Mouse (Mus musculus): ENCODE measurements at regions not wholly inside any gene's neighbourhood (a gene's known extent, or its start where the extent isn't known, plus 50 kb on each side); places are given as distances from the start of the nearest gene placed in this dataset.

DNA sequence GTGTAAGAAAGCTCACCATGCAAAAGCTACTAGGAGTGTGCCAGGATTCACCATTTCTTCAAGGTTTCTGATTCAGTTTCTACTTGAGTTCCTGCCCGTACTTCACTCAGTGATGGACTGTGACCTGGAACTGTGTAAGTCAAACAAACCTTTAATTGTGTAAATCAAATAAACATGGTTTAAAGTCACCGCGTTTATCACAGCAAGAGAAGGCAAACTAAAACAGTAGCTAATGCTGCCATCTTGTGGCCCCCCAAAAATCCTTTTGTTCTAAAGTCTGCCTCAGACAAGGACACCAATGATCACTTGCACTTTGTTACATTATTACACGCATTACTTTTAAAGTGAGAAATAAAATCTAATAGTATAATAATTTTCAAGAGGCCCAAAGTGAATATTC is 63.6 kb upstream of the Dcx start:
- TF ChIP-seq ZNF384 (IDR thresholded peaks at IDR 0.05; ENCODE audit: low read depth, low read length) (no peak), CHD2 (IDR thresholded peaks at IDR 0.05; ENCODE audit: low read depth, low read length) (no peak), MAFK (IDR thresholded peaks at IDR 0.05; ENCODE audit: insufficient read depth, low read depth, low read length) (no peak)

Measured in ES-E14 (cell line).